Mouse (Mus musculus): ENCODE data around the gene Fam160a1. TPM values are rescaled to one million over a fixed set of nuclear protein-coding genes. Genes with fewer than 3 reads are reported as not detected.

The Fam160a1 gene
- total and polyA plus RNA-seq, 2 experiments from 2014 or later, result 0.45 to 1.2 TPM

DNA sequence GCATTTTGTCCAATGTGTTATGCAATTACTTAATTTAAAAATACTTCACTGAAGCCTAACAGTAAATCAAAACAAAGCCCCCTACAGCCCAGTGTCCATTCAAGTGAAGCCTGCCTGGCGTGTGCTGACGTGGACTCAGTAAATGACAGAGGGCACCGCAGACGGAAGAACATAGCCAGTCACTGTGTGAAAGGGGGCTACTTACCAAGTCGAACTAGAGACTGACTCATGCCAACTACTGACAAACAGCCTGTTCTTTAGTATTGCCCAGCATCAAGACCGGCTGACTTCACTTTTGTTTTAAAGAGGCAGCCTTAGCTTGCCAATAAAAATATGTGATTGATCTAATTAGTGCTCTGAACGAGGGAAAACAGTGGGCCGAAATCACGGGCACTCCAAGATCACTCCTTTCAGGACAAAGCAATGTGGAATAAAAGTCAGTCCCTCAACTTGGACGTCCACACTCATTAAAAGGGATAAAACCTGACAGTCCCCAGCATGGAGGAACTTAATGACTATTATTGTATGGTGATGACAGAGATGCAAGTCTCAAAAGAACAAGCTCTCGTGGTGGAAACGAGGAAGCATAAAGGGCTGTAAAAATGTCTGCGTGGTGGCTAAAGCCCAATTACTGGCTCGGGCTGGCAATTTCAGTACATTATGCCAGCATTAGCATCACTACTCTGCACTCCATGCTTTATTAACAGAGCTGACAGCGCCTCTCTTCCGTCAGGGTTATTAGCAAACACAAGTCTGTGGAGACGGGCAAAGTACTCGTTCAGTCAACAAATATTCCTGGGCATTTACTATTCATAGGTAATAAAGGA is 52.9 kb downstream of the Fam160a1 start:
- Histone ChIP-seq H3K4me1 (ENCODE audit: insufficient read depth, low read length) (no peaks in the 10 kb centered on the region), H3K36me3 (ENCODE audit: insufficient read depth, low read length) (no peaks in the 10 kb centered on the region), H3K4me2 (ENCODE audit: low read depth, low read length) (peak overlapping the region; percentile 14), H3K27ac (no peak overlapping the region), H3K27me3 (ENCODE audit: insufficient read depth, low read length) (no peaks in the 10 kb centered on the region), H3K9me3 (ENCODE audit: low read length) (no peaks in the 10 kb centered on the region), H3K4me3 (ENCODE audit: low read length) (no peak overlapping the region), H3K9ac (replicated peaks; ENCODE audit: low read length) (no peak overlapping the region)
- DNase-seq (ENCODE audit: low spot score), result no peak
- ATAC-seq, result 0 out of 2 replicates have a peak, but pooled peaks have one; percentile 45
- TF ChIP-seq CTCF (IDR thresholded peaks at IDR 0.05; ENCODE audit: low read depth), result no peak
- WGBS, result 39% methylated on average over 18 of the region's 18 CpGs

DNA sequence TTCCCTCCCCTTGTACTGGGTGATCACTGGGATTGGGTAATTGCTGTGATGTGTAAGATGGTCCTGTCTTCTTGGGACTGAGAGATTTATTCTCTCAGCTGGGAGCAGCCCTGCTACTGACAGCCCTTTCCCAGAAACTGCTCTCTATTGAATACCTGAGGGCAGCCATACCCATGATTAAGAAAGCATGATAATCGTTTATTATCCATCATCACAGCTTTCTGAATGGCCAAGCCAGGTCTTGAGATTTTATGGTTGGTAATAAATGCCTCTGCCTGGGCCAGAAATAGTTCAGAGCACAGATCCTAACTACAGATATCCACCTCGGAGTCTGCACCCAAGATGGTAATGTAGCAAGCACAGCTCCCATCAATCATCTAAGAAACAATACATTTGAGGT is 59.1 kb downstream of the Fam160a1 start:
- no peaks in the 10 kb centered on the region for H3K27me3 ChIP-seq (ENCODE audit: insufficient read depth, low read length)
- WGBS, result 75% methylated on average over 2 of the region's 2 CpGs
- H3K9me3 ChIP-seq (ENCODE audit: low read length), result no peaks in the 10 kb centered on the region
- H3K4me3 ChIP-seq (ENCODE audit: low read length), result no peak overlapping the region
- no peak for TF ChIP-seq CTCF (IDR thresholded peaks at IDR 0.05; ENCODE audit: low read depth)
- DNase-seq (ENCODE audit: low spot score) (no peak), ATAC-seq (no peak)
- H3K27ac ChIP-seq, result no peak overlapping the region
- no peak overlapping the region for H3K4me2 ChIP-seq (ENCODE audit: low read depth, low read length)
- H3K36me3 ChIP-seq (ENCODE audit: insufficient read depth, low read length), result no peaks in the 10 kb centered on the region
- H3K9ac ChIP-seq (replicated peaks; ENCODE audit: low read length), result no peak overlapping the region
- no peaks in the 10 kb centered on the region for H3K4me1 ChIP-seq (ENCODE audit: insufficient read depth, low read length)

GRCm38 (mm10) chr3:85757435-85757834 is 59.7 kb downstream of the Fam160a1 start:
- ATAC-seq, result no peak
- Histone ChIP-seq H3K27me3 (ENCODE audit: insufficient read depth, low read length) (no peaks in the 10 kb centered on the region), H3K27ac (no peak overlapping the region), H3K4me2 (ENCODE audit: low read depth, low read length) (no peak overlapping the region), H3K9ac (replicated peaks; ENCODE audit: low read length) (no peak overlapping the region), H3K4me3 (ENCODE audit: low read length) (no peak overlapping the region), H3K4me1 (ENCODE audit: insufficient read depth, low read length) (no peaks in the 10 kb centered on the region), H3K9me3 (ENCODE audit: low read length) (no peaks in the 10 kb centered on the region), H3K36me3 (ENCODE audit: insufficient read depth, low read length) (no peaks in the 10 kb centered on the region)
- 71% methylated on average over 4 of the region's 4 CpGs for WGBS
- no peak for TF ChIP-seq CTCF (IDR thresholded peaks at IDR 0.05; ENCODE audit: low read depth)
- no peak for DNase-seq (ENCODE audit: low spot score)

- 57% methylated on average over 4 of the region's 4 CpGs for WGBS
- H3K27ac ChIP-seq, result no peak overlapping the region
- DNase-seq (ENCODE audit: low spot score) (no peak), ATAC-seq (no peak)
- H3K9me3 ChIP-seq (ENCODE audit: low read length), result no peaks in the 10 kb centered on the region
- no peak for TF ChIP-seq CTCF (IDR thresholded peaks at IDR 0.05; ENCODE audit: low read depth)
- no peak overlapping the region for H3K4me2 ChIP-seq (ENCODE audit: low read depth, low read length)
- H3K4me3 ChIP-seq (ENCODE audit: low read length), result no peak overlapping the region
- H3K9ac ChIP-seq (replicated peaks; ENCODE audit: low read length), result no peak overlapping the region
- H3K4me1 ChIP-seq (ENCODE audit: insufficient read depth, low read length), result no peaks in the 10 kb centered on the region
- H3K27me3 ChIP-seq (ENCODE audit: insufficient read depth, low read length), result no peaks in the 10 kb centered on the region
- no peaks in the 10 kb centered on the region for H3K36me3 ChIP-seq (ENCODE audit: insufficient read depth, low read length)
These were observed 67.7 kb downstream of the Fam160a1 start for GRCm38 (mm10) chr3:85749348-85749747.

- H3K9me3 ChIP-seq (ENCODE audit: low read length), result no peaks in the 10 kb centered on the region
- no peak overlapping the region for H3K4me3 ChIP-seq (ENCODE audit: low read length)
- no peak overlapping the region for H3K9ac ChIP-seq (replicated peaks; ENCODE audit: low read length)
- DNase-seq (ENCODE audit: low spot score), result no peak
- H3K36me3 ChIP-seq (ENCODE audit: insufficient read depth, low read length), result no peaks in the 10 kb centered on the region
- no peak for ATAC-seq
- 28% methylated on average over 4 of the region's 4 CpGs for WGBS
- H3K4me1 ChIP-seq (ENCODE audit: insufficient read depth, low read length), result no peaks in the 10 kb centered on the region
- no peaks in the 10 kb centered on the region for H3K27me3 ChIP-seq (ENCODE audit: insufficient read depth, low read length)
- no peak overlapping the region for H3K27ac ChIP-seq
- no peak overlapping the region for H3K4me2 ChIP-seq (ENCODE audit: low read depth, low read length)
- no peak for TF ChIP-seq CTCF (IDR thresholded peaks at IDR 0.05; ENCODE audit: low read depth)
These were observed 68.2 kb downstream of the Fam160a1 start for GRCm38 (mm10) chr3:85748863-85749262.

DNA sequence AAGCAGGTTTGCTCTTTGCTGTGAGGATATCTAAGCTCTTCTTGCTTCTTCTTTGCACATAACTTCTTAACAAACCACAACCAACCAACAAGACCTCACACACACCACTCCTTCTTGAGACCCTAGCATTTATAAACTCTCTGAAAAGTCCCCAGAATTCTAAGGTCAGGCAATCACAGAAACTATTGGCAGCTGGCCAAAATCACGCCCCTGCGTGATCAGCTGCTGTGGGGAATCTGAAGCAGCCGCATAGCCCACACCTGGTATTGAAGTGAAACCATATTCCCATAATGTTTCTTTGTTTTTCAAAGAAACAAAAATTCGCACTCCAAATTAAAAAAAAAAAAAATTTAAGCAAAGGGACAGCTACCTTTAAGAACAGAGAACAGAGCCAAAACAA is 71.0 kb downstream of the Fam160a1 start:
- no peak overlapping the region for H3K27ac ChIP-seq
- no peak for ATAC-seq
- no peak overlapping the region for H3K9ac ChIP-seq (replicated peaks; ENCODE audit: low read length)
- H3K27me3 ChIP-seq (ENCODE audit: insufficient read depth, low read length), result no peaks in the 10 kb centered on the region
- H3K4me3 ChIP-seq (ENCODE audit: low read length), result no peak overlapping the region
- no peaks in the 10 kb centered on the region for H3K36me3 ChIP-seq (ENCODE audit: insufficient read depth, low read length)
- no peak for DNase-seq (ENCODE audit: low spot score)
- H3K4me2 ChIP-seq (ENCODE audit: low read depth, low read length), result no peak overlapping the region
- H3K9me3 ChIP-seq (ENCODE audit: low read length), result no peaks in the 10 kb centered on the region
- H3K4me1 ChIP-seq (ENCODE audit: insufficient read depth, low read length), result no peaks in the 10 kb centered on the region
- no peak for TF ChIP-seq CTCF (IDR thresholded peaks at IDR 0.05; ENCODE audit: low read depth)
- 46% methylated on average over 4 of the region's 4 CpGs for WGBS

DNA sequence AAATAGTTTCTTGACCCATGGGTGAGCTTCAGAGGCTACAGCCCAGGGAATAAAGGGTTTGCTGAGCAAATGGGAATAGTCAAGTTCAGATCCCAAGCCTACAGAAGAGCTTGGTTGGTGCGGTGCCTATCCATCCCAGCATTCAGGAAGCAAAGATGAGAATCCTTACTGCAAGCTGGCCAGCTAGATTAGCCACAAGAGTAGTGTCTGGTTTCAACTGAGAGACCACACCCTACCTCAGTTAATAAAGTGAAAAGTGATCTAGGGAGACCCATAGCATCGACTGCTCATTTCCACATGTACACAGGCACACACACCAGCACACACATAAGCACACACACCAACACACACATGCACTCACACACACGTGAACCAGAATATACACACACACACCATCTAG is 75.3 kb downstream of the Fam160a1 start:
- Histone ChIP-seq H3K4me3 (ENCODE audit: low read length) (no peak overlapping the region), H3K4me2 (ENCODE audit: low read depth, low read length) (no peak overlapping the region), H3K27me3 (ENCODE audit: insufficient read depth, low read length) (no peaks in the 10 kb centered on the region), H3K36me3 (ENCODE audit: insufficient read depth, low read length) (no peaks in the 10 kb centered on the region), H3K27ac (no peak overlapping the region), H3K9me3 (ENCODE audit: low read length) (no peaks in the 10 kb centered on the region), H3K4me1 (ENCODE audit: insufficient read depth, low read length) (no peaks in the 10 kb centered on the region), H3K9ac (replicated peaks; ENCODE audit: low read length) (no peak overlapping the region)
- WGBS, result 88% methylated on average over 3 of the region's 3 CpGs
- DNase-seq (ENCODE audit: low spot score), result no peak
- no peak for TF ChIP-seq CTCF (IDR thresholded peaks at IDR 0.05; ENCODE audit: low read depth)
- no peak for ATAC-seq
